Mouse (Mus musculus) CH12F3 (cell line): ENCODE data around the gene Lrrc9.

ENCODE experiments used
- in situ Hi-C: fragments of 300-500 bp; cut with MboI; formaldehyde crosslinking; loops from 2 replicates; pipeline ENCODE4 v1.14.3; 2020; ENCODE audit warnings: low sequenced_read_pairs

Lrrc9 gene

DNA sequence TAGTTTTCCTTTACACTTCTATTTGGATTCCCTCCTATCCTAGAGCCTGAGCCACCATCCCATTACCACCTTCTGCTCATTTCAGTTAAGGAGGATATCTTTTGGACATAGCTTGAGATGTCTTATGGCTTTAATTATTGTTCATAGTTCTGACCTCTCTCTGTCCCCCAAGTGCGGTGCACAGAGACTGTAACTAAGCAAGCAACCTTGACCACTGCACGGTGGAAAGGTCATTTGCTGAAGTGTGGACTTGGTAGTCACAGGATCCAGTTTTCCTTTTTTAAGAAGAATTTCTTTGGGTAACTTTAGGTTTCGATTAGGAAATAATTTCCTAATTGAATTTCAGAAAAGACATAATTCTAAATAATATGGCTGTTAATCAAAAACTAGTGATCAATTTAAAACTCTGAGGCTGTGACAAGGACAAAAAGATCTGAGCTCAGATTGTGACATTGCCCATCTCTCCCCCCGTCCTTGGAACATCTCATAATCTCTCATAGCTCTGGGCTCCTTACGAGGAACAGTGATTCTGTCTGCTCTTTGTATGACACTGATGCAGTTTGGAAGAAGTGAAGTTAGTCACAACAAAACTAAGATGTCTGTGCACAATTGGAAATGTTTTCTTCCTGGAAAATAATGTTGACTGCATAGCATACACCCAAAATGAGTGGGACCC lies 24.3 kb downstream of the Lrrc9 start:
- in situ Hi-C loops: loop anchor here (25.0 kb wide), 1 partner anchor 1071 kb away; the partner anchor contains the start of gene Tmem30b

DNA sequence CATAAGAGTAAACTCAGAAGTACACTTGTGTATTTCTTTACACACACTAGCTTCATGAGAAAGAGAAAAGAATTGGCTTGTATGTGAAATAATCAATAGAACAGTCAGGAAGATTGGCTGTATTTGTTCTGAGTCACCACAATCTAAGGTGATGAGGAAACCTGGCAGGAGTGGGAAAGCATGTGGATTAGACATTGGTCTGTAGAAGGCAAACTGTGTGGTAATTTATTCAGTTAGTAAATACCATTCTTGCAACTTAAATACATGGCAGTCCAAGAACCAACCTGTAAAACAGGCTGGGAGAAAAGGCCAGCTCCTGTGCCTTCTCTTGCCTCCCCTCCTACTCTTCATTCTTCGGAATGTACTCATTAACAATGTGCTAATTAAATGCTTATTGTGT lies 25.6 kb downstream of the Lrrc9 start:
- in situ Hi-C loops: loop anchor here (25.0 kb wide), 1 partner anchor 1070 kb away; the partner anchor contains the start of gene Tmem30b

GRCm38 (mm10) chr12:72467789-72468188 lies 26.1 kb downstream of the Lrrc9 start:
- in situ Hi-C loops: loop anchor here (25.0 kb wide), 1 partner anchor 1070 kb away; the partner anchor contains the start of gene Tmem30b

DNA sequence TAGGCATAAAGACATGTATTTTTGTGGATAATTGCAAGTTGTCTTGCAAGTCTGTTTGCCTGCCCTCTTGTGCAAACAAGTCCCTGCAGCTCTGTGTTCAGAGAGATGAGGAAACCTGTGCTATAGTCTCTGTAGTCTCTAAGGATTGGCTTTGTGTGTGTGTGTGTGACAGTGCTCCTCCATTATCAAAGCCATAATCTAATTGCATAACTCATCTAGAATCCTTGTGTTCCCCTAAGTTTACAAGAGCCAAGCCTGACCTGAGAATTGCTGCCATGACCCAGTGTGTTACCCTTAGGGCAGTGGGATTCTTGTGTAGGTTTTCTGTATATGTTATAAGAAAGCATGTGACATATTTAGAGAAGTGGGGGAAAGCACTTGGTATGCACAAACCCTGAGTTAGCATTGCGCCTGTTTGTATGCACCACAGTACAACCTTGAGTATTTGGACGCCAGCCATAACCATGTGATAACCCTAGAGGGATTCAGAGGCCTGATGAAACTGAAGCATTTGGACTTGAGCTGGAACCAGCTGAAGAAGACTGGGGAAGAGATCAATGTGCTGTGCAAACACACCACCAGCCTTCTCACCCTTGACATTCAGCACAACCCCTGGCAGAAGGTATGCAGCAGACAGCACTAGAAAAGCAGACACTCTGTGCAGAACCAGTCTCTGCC lies 35.2 kb downstream of the Lrrc9 start:
- in situ Hi-C loops: no loop called here

DNA sequence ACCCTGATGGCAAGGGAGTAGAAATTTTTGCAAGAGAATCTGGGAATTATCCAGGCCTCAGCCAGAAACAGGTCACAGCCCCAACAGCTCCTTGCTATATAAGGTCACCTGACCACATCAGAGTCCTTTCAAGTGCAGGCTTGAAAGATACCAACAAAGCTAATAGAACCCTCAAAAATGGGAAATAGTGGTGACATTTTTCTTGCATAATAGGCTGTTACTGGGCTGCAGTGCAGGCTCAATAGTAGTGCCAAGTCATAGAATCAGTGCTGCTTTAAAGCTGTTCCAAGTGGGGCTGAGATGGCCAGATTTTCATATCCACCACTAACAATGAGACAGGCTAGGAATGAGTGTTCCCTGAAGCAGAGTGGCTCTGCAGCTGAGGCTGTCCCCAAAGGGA lies 40.6 kb downstream of the Lrrc9 start:
- in situ Hi-C loops: no loop called here

- in situ Hi-C loops: no loop called here
Measured at GRCm38 (mm10) chr12:72484872-72485271, 43.2 kb downstream of the Lrrc9 start.

GRCm38 (mm10) chr12:72487498-72487897 lies 45.8 kb downstream of the Lrrc9 start:
- in situ Hi-C loops: no loop called here

GRCm38 (mm10) chr12:72489995-72490394 lies 48.3 kb downstream of the Lrrc9 start:
- in situ Hi-C loops: no loop called here

DNA sequence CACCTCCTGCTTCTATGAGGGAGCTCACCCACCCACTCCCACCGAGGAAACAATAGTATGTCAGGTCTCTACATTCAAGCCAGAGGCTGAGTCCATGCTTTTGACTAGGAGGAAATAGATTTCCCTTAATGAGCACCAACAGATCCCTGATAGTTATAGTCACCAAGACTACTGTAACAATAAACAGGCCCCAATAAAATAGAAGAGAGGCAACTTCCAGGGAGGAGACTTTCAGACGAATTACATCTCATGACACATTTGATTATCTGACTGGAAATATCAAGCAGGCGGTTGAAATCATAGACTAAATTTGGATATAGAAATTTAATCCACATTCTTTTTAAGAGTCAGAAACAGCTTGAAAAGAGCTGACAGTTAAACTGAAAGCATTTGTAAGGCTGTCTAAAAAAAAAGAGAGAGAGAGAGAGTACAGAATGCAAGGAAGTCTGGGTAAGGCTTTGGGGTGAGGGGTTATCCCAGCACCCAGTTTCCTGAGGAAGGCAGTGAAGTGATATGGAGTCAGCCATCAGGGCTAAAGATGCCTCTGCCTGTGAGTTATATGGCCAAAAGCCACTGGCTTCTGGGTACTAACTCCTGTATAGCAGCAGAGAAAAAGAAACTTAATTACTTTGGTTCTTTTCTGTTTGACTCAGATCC lies 49.5 kb downstream of the Lrrc9 start:
- in situ Hi-C loops: no loop called here

GRCm38 (mm10) chr12:72496866-72497600 lies 55.4 kb downstream of the Lrrc9 start:
- in situ Hi-C loops: no loop called here

DNA sequence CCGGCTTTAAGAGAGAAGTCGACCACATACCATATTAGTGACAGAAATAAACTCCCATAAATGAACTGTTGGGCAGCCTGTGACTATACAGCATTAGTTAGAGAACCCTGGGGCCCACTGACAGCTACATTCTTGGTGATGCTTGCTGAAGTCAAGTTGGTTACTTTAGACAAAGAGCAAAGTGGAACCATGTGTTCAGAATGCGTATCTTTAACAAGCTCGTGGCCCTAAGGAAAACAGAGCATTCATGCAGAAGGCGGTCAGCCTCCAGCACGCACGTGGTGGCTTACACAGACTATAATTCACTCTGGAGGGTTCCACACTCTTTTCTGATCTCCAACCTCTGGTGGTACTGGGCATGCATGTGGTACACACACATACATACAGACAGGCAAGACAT lies 67.9 kb downstream of the Lrrc9 start:
- in situ Hi-C loops: no loop called here

DNA sequence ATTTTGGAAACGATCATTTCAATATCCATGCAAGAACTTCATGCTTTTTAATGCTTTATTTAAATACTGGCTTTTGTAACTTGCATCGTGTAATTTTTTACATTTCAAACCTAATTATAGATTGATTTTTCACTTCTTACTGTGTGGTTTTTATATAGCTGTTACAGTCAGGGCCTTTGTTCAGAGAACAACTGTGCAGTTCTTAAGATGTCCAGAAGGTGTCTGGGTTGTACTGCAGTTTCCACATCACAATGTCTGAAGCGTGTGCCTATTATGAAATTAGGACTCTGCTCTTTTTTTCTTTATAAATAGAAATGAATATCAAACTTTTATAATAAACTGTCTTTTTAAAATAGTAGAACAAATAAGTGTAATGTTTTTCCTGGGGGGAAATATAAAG lies 73.8 kb downstream of the Lrrc9 start:
- in situ Hi-C loops: no loop called here

GRCm38 (mm10) chr12:72518114-72518728 lies 76.6 kb downstream of the Lrrc9 start:
- in situ Hi-C loops: no loop called here

GRCm38 (mm10) chr12:72519352-72519751 lies 77.7 kb downstream of the Lrrc9 start:
- in situ Hi-C loops: no loop called here

DNA sequence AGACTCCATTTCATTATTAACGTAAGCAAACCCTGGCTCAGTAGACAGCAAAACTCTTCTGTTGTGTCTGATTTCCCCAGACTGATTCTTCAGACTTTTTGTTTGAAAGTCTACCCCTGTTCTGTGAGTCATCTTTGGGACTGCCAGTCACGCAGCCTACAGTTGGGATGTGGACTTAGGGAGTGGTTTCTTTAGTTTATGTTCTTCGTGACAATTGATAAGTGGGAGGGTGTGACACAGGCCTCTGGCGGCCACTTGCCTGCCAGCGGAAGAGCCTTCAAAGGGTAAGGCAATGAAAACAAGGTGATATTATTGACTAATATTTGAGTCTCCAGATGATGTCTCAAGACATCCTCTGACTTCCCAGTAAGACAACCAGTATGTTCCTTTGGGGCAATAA lies 78.2 kb downstream of the Lrrc9 start:
- in situ Hi-C loops: no loop called here

GRCm38 (mm10) chr12:72520645-72521044 lies 79.0 kb downstream of the Lrrc9 start:
- in situ Hi-C loops: no loop called here

DNA sequence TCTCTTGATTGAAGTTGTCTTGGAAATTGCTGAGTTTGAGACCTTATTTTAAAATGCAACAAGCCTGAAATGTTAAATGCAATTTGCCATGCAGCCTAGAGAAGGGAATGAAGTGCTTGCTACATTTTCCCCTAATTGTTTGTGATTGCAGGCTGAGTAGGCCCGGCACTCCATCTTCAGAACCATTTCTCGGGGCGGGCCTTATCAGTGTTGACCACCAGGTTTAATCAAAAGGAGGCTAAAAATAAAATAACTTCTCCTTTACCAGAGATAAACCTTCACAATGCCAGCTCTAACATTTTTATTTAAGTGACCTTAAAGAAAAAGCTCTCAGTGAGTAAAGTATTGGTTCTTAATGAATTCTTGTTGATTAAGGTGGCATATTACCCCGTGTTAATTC lies 83.9 kb downstream of the Lrrc9 start:
- in situ Hi-C loops: no loop called here

DNA sequence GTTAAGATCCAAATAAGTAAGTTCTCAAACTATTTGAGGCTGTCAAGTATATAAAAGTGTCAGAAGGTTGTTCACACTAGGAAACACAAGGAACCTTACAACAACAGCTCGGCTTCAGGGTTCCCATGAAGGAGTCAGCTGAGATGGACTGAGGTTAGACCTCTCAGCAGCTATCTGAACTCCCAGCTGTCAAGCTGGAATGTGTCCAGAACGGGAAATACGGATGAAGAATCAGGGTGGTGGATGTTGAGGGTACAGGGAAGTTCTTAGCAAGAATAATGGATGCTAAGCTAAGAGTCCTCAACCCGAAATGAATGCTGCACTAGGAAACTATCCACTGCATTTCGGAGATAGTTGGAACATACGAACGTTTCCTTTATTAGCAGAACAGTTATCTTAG lies 90.6 kb downstream of the Lrrc9 start:
- in situ Hi-C loops: no loop called here

- in situ Hi-C loops: no loop called here
Measured at GRCm38 (mm10) chr12:72533986-72534385, 92.3 kb downstream of the Lrrc9 start.

DNA sequence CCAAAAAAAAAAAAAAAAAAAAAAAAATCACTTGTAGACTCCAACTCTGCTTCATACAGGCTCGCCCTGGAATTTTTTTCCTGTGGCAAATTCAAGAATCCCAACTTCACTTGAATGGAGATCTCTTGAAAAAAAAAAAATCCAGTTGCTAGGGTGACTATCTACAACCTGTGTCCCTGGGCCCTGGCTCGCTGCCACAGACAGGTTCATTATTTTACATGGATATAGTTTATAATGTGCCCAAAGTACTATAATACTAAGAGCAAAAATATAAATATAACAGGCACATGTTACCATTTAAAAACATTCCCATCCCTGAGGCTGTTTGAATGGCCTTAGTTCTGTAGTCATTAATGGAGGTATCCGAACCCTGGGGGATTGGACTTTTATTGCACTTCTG lies 93.9 kb downstream of the Lrrc9 start:
- in situ Hi-C loops: no loop called here
